Mouse (Mus musculus) adrenal gland (tissue): ENCODE measurements around the gene Nxnl2.

Experiments used
- microRNA-seq, 2 experiments: library from miRNA; unstranded; fragments of <30 nt; microRNA quantifications; one replicate each; pipeline ENCODE4; 2019

Nxnl2 gene

Small RNAs within 50 kb of the gene (microRNA-seq; reads per million reads assigned to microRNA genes)
- 0 reads per million in 2 experiments for gene Gm44341
